Mouse (Mus musculus) adrenal gland, postnatal 10 days (tissue): ENCODE results near the gene Rpl10. TPM values are rescaled to one million over a fixed set of nuclear protein-coding genes. Genes with fewer than 3 reads are reported as not detected.

Experiments used
- DNase-seq: peaks from one replicate; pipeline ENCODE4 v3.0.0; 2021; ENCODE audit warnings: mixed read lengths
- long read RNA-seq, 2 experiments: library from polyadenylated mRNA; stranded (forward); transcript quantifications; one replicate each; pipeline ENCODE4 v2.0.0; 2021
- total RNA-seq, 2 experiments: library from RNA; stranded (reverse); gene quantifications; 2 replicates each; pipeline ENCODE4 v1.2.3; 2021

Gene Rpl10
- 100 to 1,000 TPM; 377 to 392 TPM for total RNA-seq
- long read RNA-seq, experiment 1, transcript Rpl10-202 (6 exons, 855 nt) = minor isoform, 12 of 48 reads
- long read RNA-seq, experiment 1, transcript Rpl10-201 (7 exons, 799 nt) = major isoform, 14 of 48 reads
- long read RNA-seq, experiment 1, partial matches to known transcripts = 7 of 48 reads
- long read RNA-seq, experiment 1, other reads (novel, unspliced or antisense) = 15 of 48 reads
- long read RNA-seq, experiment 2, partial matches to known transcripts = 7 of 17 reads
- long read RNA-seq, experiment 2, other reads (novel, unspliced or antisense) = 3 of 17 reads

DNA sequence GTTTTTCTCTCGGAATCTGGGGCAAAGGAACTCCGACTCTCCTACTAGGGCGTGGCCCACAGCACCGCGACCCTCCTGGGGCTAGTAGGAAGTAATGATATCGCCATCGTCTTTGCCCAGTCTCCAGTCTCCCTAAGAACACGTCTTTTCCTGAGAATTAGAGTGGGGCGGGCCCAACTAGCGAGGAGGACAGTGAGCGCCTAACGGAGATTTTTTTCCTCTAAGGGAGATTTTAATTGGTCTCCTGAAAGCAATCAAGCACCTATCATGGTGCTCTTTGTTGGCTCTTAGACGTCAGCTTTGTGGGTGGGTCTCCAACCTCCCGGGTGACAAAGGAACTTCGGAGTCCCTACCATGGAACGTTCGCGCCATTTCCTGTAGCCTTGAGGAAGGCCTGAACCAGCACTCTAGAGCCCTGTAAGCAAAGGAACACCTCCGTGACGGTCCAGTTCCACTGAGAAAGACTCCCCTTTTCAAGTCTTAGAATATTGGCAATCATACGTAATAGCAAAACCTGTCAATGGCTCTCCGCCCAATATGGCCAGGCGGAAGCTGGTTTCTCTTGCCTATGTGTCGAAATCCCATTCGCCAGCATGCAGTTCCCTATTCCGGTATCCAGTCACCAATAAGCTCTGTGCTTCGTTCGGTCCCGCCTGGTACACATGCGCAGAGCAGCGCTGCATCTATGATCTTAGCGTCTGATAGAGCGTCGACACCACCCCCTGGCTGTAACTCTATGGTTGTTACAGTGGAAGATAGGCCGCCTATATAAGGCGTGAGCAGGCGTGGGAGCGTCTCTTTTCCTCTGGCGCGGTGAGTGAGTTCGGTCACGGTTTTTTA is at the start of gene Rpl10:
Gene Rpl10 (plus strand): TSS at position 751 of the 840 bp plus-strand sequence.
- DNase-seq = peak; percentile 88

DNA sequence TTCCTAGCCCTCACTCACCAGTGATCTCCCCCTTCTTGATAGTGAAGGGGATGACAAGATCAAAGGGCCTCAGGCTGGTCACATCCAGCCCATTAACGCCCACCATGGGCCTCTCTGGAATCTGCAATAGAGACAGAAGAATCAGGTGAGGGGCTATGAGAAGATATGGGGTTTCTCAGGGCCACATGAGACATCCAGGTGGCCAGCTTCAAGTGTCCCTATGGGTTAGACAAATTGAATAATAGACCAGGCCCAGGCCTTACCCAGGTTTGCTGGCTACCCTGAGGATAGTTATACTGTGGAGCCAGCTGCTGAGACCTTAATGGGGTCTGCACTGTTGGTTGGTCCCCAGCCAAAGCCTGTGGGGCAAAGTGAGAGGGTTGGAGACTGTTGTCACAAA is 40.6 kb upstream of the Rpl10 start:
- no peak for DNase-seq

DNA sequence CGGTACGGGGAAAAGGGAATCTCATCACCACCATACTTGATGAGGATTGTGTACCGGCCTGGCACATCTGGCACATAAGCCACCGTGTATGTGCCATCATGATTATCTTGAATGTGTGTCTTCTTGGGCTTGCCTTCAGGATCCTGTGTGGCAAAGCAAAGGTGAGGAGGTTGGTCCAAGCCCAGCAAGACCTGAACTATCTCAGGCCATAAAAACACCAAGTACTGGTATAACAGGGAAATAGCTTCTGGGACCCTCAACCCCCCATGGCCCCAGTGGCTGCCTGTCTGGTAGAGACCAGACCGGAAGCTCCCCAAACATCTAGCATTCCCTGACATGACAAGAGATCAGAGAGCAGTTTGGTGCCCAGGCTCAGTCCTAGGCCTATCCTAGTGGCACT is 37.4 kb upstream of the Rpl10 start:
- no peak for DNase-seq

DNA sequence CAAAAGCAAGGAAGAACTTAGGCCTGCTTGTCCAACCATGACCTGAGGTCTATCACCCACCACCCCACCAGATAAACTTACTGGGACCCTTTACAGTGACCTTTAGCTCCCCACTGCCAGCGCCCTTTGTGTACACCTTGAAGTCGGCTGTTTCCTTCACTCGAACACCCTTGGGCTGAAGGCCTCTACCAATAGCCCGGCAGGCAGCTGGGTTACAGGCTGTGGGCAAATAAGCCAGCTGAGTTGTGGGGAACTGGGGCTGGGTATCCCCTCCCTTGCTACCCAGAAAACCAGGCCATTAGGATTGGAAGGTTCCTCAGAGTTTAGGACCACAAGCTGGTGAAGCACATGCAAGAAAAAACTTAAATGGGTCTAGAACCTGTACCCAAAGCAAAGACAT is 30.3 kb upstream of the Rpl10 start:
- no peak for DNase-seq

DNA sequence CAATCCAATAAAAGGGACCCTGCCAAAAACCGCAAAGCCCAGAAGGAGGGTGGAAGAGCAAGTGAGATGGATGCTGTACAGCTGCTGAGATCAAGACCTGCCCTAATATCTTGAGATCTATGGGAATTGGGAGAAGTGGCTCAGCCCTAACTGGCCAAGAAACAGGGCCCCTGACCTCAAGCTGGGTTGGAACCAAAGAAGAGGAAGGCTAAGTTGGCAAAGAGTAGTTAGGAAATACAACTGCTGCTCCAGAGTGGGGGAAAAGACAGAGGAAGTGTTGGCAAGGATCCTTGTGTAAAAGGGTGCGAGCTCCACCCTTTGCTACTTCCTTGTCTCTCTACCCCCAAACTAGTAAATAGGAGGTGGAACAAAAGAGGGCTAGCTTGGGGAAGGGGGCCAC is 27.2 kb upstream of the Rpl10 start:
- DNase-seq = no peak

DNA sequence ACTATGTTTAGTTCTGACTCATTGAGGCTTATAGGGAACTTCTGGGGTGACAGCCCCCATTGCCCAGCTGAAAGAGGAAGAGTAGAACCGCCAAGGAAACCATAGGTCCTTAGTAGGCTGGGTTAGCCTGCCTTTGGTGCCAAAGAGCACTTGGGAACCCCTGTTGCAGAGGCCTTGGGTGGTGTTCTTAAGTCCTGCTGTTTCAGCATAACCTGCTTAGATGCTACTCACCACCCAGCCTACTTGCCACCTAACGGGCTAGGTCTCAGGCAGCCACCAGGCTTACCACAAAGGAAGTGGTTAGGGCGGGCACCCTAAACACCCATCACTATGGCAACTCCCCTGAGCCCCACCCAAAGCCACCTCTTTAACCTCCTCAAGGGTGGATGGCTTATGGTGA is 26.8 kb upstream of the Rpl10 start:
- no peak for DNase-seq

DNA sequence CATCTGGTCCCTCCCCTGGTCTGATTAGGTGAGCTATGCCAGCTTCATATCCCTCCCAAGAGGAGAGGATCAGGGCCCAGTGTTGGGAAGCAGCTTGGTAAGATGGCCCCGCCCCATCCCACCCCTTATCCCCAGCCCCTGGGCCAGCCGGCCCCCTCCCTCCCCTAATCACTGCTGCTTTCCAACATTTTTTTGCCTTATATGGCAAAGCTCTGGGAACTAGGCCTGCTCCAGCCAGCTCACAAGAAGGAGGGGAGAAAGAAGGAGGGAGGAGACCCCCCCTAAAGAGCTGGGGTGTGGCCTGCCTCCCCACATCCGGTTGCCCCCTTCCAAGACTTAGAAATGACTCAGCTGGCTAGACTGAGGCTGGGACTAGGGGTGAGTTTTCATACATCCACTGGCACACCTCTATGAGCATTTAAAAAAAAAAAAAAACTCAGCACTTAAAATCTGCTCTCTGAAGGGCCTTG is 26.0 kb upstream of the Rpl10 start:
- peak; percentile 42 for DNase-seq

DNA sequence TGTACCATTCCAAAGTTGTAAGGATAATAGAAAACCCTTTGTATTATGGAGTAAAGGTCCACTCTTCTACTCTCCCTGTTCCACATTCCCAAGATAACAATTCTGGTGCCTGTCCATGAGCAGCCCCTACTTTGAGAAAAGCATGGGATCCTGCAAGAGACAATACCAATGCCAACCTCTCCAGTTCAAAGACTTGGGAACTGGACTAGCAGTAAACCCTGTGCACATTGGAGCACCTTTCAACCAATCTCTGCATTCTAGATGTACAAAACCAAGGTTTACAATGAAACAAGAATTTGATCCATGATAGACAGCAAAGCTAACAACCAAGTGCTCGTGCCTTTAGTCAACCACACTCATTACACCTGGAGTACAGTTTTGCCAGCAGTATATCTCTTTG is 25.5 kb upstream of the Rpl10 start:
- DNase-seq = no peak

DNA sequence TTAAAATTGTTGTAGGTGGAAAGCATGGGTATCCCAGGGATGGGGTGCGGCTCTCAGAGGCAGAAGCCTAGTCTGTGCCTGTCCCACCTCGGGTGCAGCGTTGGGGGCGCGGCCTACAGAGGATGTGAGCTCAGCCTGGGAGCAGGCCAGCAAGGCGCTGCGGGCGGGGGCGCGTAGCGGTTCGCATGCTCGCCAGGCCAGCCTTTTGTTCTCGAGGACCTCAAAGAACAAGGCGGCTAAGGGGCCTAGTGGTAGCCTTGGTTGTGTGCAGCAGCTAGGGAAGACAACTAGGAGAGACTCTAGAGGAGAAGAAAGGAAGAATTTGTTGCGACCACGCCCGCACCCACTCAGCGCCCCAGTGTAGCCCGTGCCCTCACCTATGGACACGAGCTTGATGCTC is 24.9 kb upstream of the Rpl10 start:
- peak; percentile 82 for DNase-seq

DNA sequence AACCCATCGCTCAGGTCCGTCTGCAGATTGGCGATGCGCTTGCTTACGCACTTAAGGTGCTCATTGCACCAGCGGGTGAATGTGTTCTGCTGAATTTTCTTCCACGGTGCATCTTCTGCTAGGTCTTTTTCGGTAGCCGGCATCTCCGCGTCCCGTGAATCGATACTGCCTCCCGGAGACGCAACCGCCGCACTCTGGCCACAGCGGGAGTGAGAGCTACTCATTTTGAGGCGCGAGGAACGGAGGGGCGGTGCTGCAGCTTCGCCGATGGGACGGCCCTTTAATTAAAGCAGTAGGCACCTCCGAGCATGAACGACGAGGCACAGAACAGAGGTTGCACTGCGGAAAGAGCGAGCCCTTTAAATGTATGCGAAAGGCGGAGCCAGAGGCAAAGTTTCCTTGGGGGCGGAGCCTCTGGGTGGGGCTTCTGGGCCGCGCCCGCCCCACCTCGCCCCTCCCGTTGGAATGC is 24.4 kb upstream of the Rpl10 start:
- DNase-seq = peak; percentile 86

DNA sequence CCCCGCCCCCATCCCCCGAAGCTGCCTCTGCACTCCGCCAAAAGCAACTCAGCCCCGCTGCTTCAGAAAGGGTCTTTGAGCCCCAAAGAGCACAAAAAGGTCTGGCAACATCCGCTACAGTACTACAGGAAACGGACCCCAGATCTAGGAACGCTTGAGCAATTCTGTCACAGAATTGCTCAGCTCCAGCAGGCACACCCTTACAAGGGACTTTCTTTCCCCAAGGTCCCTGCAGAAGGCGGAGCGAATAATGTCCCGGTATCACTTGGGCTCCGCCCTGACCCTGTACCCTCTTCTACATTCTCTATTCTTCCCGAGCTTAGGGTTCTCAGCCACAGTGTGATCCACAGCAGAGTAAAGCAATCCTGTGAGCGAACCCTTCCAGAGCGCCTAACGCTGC is 23.9 kb upstream of the Rpl10 start:
- no peak for DNase-seq

DNA sequence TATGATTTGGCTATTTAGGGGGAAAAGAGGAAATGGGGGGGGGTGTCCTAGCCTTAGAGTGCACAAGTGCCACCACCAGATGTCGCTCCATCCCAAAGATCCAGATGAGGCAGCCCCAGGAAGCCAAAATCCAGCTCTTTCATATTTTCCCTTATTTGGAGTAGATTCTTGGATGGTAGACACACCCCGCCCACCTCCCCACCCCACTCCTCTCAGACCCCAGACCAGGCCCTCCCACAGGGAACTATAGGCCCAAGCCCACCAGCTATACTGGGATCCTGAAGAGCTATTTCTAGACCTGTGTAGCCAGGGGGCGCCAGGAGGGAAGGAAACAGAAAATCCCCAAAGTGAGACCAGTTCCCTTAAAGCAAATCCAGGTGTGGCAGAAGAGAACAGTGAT is 22.0 kb upstream of the Rpl10 start:
- peak; percentile 68 for DNase-seq

DNA sequence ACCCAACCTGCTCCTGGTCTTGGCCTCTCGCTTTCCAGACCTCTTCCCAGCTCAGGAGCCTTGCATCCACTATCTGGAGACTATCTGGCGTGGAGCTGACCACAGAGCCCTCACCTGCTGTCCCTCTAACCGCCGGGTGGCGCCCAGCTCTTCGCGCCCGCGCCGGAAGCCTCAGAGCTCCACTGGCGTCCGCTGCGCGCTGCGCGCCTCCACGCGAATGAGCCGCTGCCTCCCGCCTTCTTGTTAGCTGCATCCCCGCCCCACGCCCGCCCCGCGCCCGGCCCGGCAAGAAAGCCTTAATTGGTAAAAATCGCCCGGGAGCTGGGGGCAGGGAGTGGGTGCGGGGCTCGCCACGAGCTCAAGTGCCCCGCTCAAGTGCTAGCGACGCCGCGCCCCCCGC is 21.0 kb upstream of the Rpl10 start, which contains the start of gene Flna:
Gene Flna (minus strand): TSS at position 206 of the 400 bp plus-strand sequence.
- peak; percentile 76 for DNase-seq

DNA sequence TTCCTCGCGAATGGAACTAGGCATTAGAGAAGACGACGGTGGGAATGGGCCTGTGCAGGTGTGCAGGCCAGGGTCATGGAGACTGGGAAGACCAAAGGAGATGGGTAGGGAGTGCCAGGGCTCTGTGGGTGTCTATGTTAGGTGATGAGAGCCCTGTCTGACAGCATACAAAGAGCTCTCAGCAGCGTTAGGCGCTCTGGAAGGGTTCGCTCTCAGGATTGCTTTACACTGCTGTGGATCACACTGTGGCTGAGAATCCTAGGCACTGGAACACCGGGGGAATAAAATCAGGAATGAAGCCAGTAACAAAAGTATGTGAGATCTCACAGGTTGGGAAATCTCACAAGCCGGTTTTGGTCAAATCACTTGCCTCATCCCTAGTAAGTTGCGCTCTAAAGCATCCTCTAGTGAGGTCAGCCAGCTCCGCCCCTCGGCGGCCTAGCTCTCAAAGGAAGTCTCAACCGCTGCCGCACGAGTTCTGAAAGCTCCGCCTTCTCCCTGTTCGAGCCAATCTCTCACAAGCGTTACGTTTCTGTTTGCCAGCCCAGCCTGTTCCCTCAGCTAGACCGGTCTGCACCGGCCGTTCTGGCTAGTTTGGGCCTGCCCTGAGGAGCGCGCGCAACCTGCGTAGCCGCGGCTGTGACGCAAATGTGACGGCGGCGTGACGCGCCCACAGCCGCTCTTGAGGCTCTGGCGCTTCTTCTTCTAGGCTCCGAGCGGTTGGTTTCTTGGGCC is 16.3 kb upstream of the Rpl10 start, which contains the start of gene Emd:
Gene Emd (plus strand): TSS at position 535 of the 735 bp plus-strand sequence.
- peak; percentile 90 for DNase-seq

DNA sequence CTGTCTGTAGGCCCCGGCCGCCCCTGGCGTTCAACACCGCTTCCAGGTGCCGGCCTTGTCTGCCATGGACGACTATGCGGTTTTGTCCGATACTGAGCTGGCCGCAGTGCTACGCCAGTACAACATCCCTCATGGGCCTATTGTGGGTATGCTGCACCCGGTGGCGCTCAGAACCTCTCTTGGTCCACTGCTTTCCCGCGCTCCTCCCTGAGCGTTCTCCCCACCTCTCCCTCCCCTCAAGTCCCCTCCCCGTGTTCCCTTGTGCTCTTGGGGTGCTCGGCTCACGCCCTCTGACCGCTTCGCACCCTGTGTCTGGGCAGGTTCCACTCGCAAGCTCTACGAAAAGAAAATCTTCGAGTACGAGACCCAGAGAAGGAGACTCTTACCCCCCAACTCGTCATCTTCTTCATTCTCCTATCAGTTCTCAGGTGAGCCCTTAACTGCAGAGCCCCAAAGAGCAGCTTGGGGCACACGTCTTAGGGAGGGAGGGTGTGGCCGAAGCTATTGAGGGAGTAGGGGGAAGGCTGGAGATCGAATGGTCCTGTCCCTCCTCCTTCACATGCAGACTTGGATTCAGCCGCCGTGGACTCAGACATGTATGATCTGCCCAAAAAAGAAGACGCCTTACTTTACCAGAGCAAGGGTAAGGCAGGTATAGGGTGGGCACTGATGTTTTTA is 15.6 kb upstream of the Rpl10 start:
- no peak for DNase-seq

DNA sequence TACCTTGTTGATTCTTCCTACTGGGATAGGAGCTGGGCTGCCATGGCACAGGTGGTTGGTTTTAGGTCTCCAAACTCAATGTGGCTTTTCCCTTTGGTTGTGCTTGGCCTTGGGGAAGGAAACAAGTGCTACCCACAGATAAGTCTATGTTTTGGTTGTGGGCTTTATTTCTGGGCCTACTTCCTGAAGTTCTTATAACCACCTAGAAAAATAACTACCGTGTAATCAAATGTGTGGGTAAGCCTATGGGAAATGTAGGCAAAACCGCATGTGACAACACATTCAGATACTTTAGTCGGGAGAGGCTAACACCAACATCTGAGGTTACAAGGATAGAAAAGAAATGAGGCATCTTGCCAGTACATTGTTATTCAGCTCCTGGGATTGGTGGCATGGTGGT is 12.9 kb upstream of the Rpl10 start:
- no peak for DNase-seq

DNA sequence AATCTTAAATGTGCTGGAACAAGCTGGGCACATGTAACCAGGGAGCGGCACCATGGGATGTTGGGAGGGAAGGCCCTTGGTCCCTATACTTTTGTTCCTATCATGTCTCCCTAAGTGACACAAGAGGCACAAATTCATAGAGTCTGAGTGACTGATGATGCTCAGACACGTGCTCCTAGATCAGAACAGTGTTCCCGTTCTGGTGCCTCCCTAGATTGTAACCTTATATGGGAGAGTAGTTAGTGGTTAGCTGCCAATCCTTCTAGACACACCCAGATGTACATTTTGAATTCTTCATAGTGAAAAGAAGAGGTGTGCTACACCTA is 913 bp upstream of the Rpl10 start:
- DNase-seq = no peak

DNA sequence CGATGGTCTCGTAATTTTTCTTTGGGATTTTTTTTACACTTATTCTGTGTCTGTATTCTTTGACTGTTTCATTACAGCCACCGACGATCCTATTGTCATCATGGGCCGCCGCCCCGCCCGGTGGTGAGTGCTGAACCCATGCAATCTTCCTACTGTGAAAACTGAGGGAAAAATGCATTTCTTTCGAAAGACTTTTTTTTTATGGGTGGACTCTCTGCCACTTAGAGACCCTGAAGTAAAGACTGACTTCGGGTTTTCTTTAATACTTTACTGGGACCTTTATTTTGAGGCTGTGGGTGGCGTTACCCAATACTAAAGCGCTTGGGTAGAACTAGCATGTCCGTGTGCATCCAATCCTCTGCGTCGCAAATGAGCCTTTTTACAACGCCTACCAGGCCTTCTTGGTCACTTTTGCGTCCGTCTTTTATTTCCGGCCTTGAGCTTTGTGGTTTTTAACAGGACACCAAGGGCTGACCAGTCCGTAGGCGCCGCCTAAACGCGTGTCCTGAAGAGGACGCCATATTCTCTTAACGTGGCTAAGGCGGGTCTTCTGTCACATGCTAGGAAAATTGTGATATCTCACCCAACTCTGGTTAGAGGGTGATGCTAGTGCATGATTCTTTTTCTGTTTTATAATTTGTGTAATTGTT is 415 bp downstream of the Rpl10 start:
- peak; percentile 49 for DNase-seq

DNA sequence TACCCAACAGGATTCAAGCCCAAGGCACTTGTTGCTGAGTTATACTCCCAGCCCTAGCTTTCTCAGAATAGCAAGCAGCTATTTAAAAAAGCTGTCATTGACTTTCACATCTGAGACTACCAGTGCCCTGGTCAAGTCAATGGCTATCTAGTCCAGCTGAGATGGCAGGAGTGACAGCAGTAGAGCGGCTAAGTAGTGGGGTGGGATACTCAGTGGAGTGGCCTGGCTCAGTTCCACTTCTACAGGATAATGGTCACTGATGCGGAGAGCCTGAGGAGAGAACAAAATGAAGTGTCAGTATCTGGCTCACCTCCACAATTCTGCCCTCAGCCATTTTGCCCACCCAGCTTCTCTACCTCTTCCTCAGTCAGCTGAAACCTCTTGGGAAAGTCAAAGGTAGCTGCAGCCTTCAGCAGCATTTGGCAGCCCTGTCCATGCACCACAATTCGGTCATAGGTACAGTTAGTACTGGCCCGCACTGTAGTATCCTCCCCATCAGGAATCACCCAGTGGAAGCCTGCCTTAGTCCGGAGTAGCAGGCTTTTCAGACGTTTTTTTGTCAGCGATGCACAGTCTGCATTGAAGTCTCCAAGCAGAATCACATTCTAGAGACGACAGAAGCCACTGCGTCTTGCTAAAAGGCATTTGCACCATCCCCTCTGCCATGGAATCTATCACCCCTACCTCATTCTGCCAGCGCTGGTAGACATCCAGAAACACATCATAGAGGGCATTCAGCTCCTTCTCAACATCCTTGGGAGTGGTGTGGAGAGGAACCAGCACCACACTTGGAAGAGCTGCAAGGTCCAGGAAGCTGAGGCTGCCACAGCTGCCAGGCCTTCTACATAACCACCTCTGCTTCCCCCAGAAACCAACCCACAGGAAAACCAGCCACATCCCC is 3.1 kb downstream of the Rpl10 start:
- no peak for DNase-seq

DNA sequence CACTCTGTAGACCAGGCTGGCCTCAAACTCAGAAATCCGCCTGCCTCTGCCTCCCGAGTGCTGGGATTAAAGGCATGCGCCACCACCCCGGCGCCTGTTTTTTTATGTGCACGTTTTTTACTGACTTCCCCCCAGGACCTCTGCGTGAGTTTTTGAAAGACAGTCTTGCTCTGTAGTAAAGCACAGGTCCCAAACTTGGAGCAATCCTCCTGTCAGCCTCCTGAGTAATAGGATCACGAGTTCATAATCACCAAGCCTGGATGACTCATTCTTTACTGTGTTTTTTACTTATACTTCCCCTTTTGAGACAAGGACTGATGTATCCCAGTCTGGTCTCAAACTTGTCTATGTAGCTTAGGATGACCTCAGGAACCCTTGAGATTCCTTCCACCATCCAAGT is 7.3 kb downstream of the Rpl10 start:
- DNase-seq = no peak
